Mouse (Mus musculus): ENCODE measurements around the gene Gm7929.
"Not testable (repeated sequence)": the region's sequence is repeated elsewhere in the genome, so short reads cannot be mapped to it uniquely, and the experiment has no call there.

Gm7929 gene

DNA sequence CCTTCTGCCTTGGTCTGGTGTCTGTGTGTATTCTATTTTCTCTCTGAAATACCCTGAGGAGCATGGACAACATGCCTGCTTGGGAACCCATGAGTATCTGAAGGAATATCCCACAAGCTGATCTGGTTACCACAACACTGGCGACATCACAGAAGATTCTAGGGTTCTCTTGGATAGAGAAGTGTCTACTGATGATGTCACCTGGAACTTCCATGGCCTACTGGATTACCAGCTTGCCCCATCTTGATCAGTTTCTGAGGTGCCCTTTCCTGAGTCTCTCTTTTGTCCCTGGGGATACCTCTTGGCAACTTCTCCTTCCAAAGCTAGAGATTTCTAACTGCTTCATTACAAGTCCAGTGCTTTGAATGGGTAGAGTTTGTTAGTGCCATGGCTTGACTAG is at the start of gene Gm7929:
TSS of gene Gm7929 (minus strand) at position 101 of the 400 bp plus-strand sequence.
- not testable (repeated sequence) for DNase-seq

DNA sequence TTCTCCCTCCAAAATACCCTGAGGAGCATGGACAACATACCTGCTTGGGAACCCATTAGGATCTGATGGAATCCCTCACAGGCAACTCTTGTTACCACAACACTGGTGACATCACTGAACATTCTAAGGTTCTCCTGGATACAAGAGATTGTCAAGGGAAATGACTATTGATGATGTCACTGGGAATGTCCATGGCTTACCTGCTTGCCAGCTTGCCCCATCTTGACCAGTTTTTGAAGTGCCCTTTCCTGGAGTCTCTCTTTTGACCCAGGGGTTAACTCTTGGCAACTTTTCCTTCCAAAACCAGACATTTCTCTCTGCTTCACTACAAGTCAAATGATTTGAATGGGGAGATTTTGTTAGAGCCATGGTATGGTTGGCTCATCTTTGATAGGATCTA is 21.9 kb upstream of the Gm7929 start, which contains the start of gene Gm47189:
TSS of gene Gm47189 (minus strand) at position 101 of the 400 bp plus-strand sequence.
- not testable (repeated sequence) for DNase-seq

DNA sequence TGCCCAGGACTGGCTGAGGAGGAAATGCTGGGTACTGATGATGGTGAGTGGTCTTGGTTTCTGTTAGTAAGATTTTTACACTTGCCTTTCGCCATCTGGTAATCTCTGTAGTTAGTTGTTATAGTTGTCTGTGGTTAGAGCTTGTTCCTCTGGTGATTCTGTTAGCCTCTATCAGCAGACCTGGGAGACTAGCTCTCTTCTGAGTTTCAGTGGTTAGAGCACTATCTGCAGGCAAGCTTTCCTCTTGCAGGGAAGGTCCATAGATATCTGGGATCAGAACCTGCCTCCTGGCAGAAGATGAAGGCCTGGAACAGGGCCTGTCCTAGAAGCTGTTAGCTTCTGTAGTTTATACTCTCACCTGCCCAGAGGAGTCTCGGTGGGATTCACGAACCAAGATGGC is 5.5 kb upstream of the Gm7929 start:
- not testable (repeated sequence) for DNase-seq

- not testable (repeated sequence) for DNase-seq
Measured at GRCm38 (mm10) chr14:41723437-41723836, 27.0 kb downstream of the Gm7929 start.

GRCm38 (mm10) chr14:41717180-41717579 is 33.2 kb downstream of the Gm7929 start:
- DNase-seq: not testable (repeated sequence)

GRCm38 (mm10) chr14:41701785-41702184 is 48.6 kb downstream of the Gm7929 start, which contains the start of gene Gm8068:
Gene Gm8068 (minus strand): TSS chr14:41701885.
- DNase-seq: not testable (repeated sequence)
